Mouse (Mus musculus) limb, embryonic 14.5 days (tissue): ENCODE data around the gene Pclo. TPM values are rescaled to one million over a fixed set of nuclear protein-coding genes. Genes with fewer than 3 reads are reported as not detected.
A peak's percentile ranks its signal among the peaks of the same experiment; 100 is the strongest.
"Not testable (repeated sequence)": the region's sequence is repeated elsewhere in the genome, so short reads cannot be mapped to it uniquely, and the experiment has no call there.

Experiments
- ATAC-seq: fragments of 200-750 bp; cut with Nextera tagmentation; 2 replicates; pipeline ENCODE4 v1.8.0; 2017; ENCODE audit warnings: low read depth, moderate number of reproducible peaks, moderate TSS enrichment; ENCODE audit not compliant: low FRiP score
- DNase-seq: peaks from one replicate; pipeline ENCODE4 v3.0.0-alpha.2; 2015; ENCODE audit warnings: low spot score
- H3K27ac ChIP-seq: fragments of 300-500 bp; sonication (generic); replicated peaks from 2 replicates; pipeline ENCODE4 v1.5.1; 2014; ENCODE audit warnings: low read depth, mild to moderate bottlenecking, low read length, moderate library complexity, mixed read lengths
- H3K27me3 ChIP-seq: fragments of 300-500 bp; sonication (generic); 2 replicates; pipeline ENCODE4 v1.6.1; 2014; ENCODE audit warnings: low read length, mixed read lengths; ENCODE audit not compliant: control insufficient read depth, insufficient read depth
- H3K36me3 ChIP-seq: fragments of 300-500 bp; sonication (generic); 2 replicates; pipeline ENCODE4 v1.6.1; 2014; ENCODE audit warnings: mild to moderate bottlenecking, low read length, moderate library complexity, mixed read lengths; ENCODE audit not compliant: control insufficient read depth, insufficient read depth
- H3K4me1 ChIP-seq: fragments of 300-500 bp; sonication (generic); 2 replicates; pipeline ENCODE4 v1.6.1; 2014; ENCODE audit warnings: antibody characterized with exemption, low read length, mixed read lengths; ENCODE audit not compliant: control insufficient read depth, insufficient read depth
- H3K4me2 ChIP-seq: fragments of 300-500 bp; sonication (generic); replicated peaks from 2 replicates; pipeline ENCODE4 v1.6.1; 2014; ENCODE audit warnings: low read depth, mild to moderate bottlenecking, low read length, moderate library complexity; ENCODE audit not compliant: severe bottlenecking
- H3K4me3 ChIP-seq: fragments of 300-500 bp; sonication (generic); replicated peaks from 2 replicates; pipeline ENCODE4 v1.5.1; 2014; ENCODE audit warnings: low read length
- H3K9ac ChIP-seq: fragments of 300-500 bp; sonication (generic); 2 replicates; pipeline ENCODE4 v1.6.1; 2014; ENCODE audit warnings: mild to moderate bottlenecking, low read depth, low read length, moderate library complexity; ENCODE audit not compliant: severe bottlenecking
- H3K9me3 ChIP-seq: fragments of 300-500 bp; sonication (generic); 2 replicates; pipeline ENCODE4 v1.6.1; 2016; ENCODE audit warnings: low read length; ENCODE audit not compliant: control insufficient read depth
- POLR2A ChIP-seq: fragments of 200-500 bp; IDR thresholded peaks from 2 replicates; pipeline ENCODE4 v1.8.0; 2012; ENCODE audit warnings: inconsistent platforms, mild to moderate bottlenecking, moderate library complexity, borderline replicate concordance; ENCODE audit not compliant: insufficient read depth, insufficient read length; ENCODE audit errors: extremely low read depth
- WGBS: fragments of 180-500 bp; shearing (Covaris S2); extraction: QIAGEN DNeasy Blood & Tissue Kit; methylation state at CpG from one replicate; pipeline ENCODE4 v1.1.7; 2014; 5-methylcytosine and 5-hydroxymethylcytosine counted together
- polyA plus RNA-seq, 2 experiments: library from polyadenylated mRNA; depleted of rRNA in 1 of 2; stranded (reverse) in 1 of 2; unstranded in 1 of 2; fragments of >200 nt; fragmentation: Nextera tagmentation in 1 of 2; extraction: Ambion mirVana in 1 of 2; gene quantifications; 2 replicates each; pipeline versions ENCODE4 v1.2.1 to v1.2.3; 2012 to 2014

The Pclo gene
- polyA plus RNA-seq (2012; rRNA removed): 0.49 and 0.59 TPM in 2 replicates
- 0.40 and 0.43 TPM in 2 replicates for polyA plus RNA-seq (2014; fragmentation: Nextera tagmentation; extraction: Ambion mirVana)

- WGBS: under 1% methylated on average over 59 of the region's 89 CpGs
- no peaks in the 10 kb centered on the region; the same call in 1 of the 2 replicates for H3K27me3 ChIP-seq
- no peaks in the 10 kb centered on the region for H3K4me1 ChIP-seq
- no peak within 1 kb of the TSS for H3K27ac ChIP-seq
- ATAC-seq (peak; percentile 97), DNase-seq (peak; percentile 73)
- no peaks in the 10 kb centered on the region for H3K9me3 ChIP-seq
- TF ChIP-seq POLR2A: no peak
- H3K4me3 ChIP-seq: peak within 1 kb of the TSS; percentile 63
- no peaks in the 10 kb centered on the region for H3K36me3 ChIP-seq
- H3K9ac ChIP-seq: peak within 1 kb of the TSS; percentile 49
- peak within 1 kb of the TSS; percentile 92 for H3K4me2 ChIP-seq
Measured at GRCm38 (mm10) chr5:14514631-14515523, at the start of gene Pclo. Gene Pclo (plus strand): TSS chr5:14514918.

GRCm38 (mm10) chr5:14494431-14494830 lies 20.3 kb upstream of the Pclo start:
- not testable (repeated sequence) for H3K27me3 ChIP-seq, H3K27ac ChIP-seq, H3K4me3 ChIP-seq, H3K4me1 ChIP-seq, H3K36me3 ChIP-seq, H3K4me2 ChIP-seq, H3K9me3 ChIP-seq, H3K9ac ChIP-seq, ATAC-seq, DNase-seq
- 62% methylated on average over 2 of the region's 2 CpGs for WGBS

DNA sequence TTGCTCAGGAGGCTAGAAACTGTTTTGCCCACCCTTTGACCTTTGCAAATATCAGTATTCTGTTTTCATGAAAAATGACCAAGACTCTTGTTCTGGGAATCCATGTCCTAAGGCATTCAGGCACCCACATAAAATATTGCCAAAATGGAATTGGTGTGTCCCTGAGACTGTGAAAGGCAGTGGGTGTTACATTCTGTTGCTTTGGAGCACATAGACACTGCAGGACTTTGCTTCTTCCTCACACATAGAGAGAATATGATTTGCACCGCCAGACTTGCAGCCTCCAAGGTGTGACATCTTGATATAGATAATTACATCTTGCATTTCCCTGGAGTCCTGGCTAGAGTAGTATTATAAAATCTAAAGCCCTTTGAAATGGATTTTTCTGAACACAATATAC lies 6.2 kb upstream of the Pclo start:
- no peaks in the 10 kb centered on the region for H3K27me3 ChIP-seq
- DNase-seq: no peak
- no peak for ATAC-seq
- no peak overlapping the region for H3K27ac ChIP-seq
- TF ChIP-seq POLR2A: no peak
- 65% methylated on average over 1 of the region's 1 CpGs for WGBS
- no peak overlapping the region for H3K4me3 ChIP-seq
- H3K9ac ChIP-seq: no peak overlapping the region
- H3K36me3 ChIP-seq: no peaks in the 10 kb centered on the region
- H3K4me2 ChIP-seq: no peak overlapping the region
- no peaks in the 10 kb centered on the region for H3K4me1 ChIP-seq
- no peaks in the 10 kb centered on the region for H3K9me3 ChIP-seq

GRCm38 (mm10) chr5:14509621-14510020 lies 5.1 kb upstream of the Pclo start:
- DNase-seq (no peak), ATAC-seq (no peak)
- no peak overlapping the region for H3K9ac ChIP-seq
- H3K4me3 ChIP-seq: no peak overlapping the region
- H3K27ac ChIP-seq: no peak overlapping the region
- no peak for TF ChIP-seq POLR2A
- no peaks in the 10 kb centered on the region for H3K36me3 ChIP-seq
- no peaks in the 10 kb centered on the region for H3K4me1 ChIP-seq
- H3K4me2 ChIP-seq: no peak overlapping the region
- H3K27me3 ChIP-seq: no peaks in the 10 kb centered on the region
- 84% methylated on average over 1 of the region's 1 CpGs for WGBS
- no peaks in the 10 kb centered on the region for H3K9me3 ChIP-seq

GRCm38 (mm10) chr5:14518131-14518832 lies 3.6 kb downstream of the Pclo start:
- H3K27me3 ChIP-seq: no peaks in the 10 kb centered on the region; the same call in 1 of the 2 replicates
- H3K9me3 ChIP-seq: no peaks in the 10 kb centered on the region
- no peaks in the 10 kb centered on the region for H3K36me3 ChIP-seq
- no peaks in the 10 kb centered on the region for H3K4me1 ChIP-seq
- no peak overlapping the region for H3K27ac ChIP-seq
- ATAC-seq: no peak
- no peak overlapping the region for H3K4me2 ChIP-seq
- no peak for DNase-seq
- TF ChIP-seq POLR2A: no peak
- H3K4me3 ChIP-seq: no peak overlapping the region
- no peak overlapping the region for H3K9ac ChIP-seq
- 72% methylated on average over 4 of the region's 4 CpGs for WGBS
